Mouse (Mus musculus) ES-Bruce4 (cell line): ENCODE data around the gene Abcg4.

Experiments
- CTCF ChIP-seq: IDR thresholded peaks from one replicate; pipeline ENCODE4 v1.8.1; 2011; ENCODE audit warnings: low read depth, low read length
- EP300 ChIP-seq: IDR thresholded peaks from 2 replicates; pipeline ENCODE4 v1.6.1; 2011; ENCODE audit warnings: low read depth, low read length; ENCODE audit not compliant: insufficient read depth
- POLR2A ChIP-seq: IDR thresholded peaks from one replicate; pipeline ENCODE4 v1.8.1; 2011; ENCODE audit warnings: low read length; ENCODE audit not compliant: insufficient read depth

- TF ChIP-seq CTCF, result no peak
- TF ChIP-seq EP300, result no peak
- no peak for TF ChIP-seq POLR2A
Observed at GRCm38 (mm10) chr9:44335331-44336092, 47.1 kb upstream of the Abcg4 start.
